Mouse (Mus musculus): ENCODE measurements at regions not wholly inside any gene's neighbourhood (a gene's known extent, or its start where the extent isn't known, plus 50 kb on each side); places are given as distances from the start of the nearest gene placed in this dataset.

DNA sequence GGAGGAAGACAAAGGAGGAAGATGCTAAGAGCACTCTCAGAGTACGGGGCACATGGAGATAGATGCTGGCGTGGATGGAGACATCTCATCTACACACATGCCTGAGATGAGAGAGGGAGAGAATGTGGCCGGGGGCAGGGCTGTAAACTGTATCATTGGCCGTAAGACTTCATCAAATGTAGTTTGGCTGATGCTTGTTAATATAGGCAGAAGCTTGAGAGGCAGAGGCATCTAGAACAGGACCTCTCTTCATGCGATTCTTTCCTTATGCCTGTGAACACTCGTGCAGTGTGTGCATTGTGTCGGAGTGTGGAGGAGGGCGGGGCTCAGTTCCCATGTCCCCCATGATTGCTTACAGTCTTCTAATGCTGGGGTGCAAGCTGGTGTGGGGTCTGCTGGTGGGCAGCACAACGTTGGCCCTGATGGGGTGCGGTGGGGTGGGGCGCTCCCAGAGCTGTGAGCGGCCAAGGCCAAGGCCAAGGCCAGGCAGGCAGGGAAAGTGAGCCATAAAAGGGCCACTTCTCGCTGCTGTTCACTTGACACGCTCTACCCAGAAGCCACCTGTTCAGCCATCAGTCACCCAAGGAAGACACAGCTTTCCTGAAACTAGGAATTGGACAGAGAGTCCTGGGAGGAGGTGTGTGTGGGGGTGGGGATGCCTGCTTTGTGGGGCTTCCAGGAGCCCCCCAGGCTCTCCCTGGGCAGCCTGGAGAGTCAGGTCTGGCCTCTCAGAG lies 51.7 kb upstream of the Casz1 start:
- H3K4me3 ChIP-seq (ENCODE audit: low read depth, low read length), result no peak overlapping the region
- no peak overlapping the region for H3K27ac ChIP-seq (replicated peaks; ENCODE audit: low read depth, low read length)
- H3K9me3 ChIP-seq (replicated peaks; ENCODE audit: control insufficient read depth, low read length), result no peaks in the 10 kb centered on the region
- no peaks in the 10 kb centered on the region for H3K4me1 ChIP-seq (ENCODE audit: control insufficient read depth, insufficient read depth, low read length)
- ATAC-seq (replicated peaks; ENCODE audit: insufficient number of reproducible peaks, low FRiP score, low TSS enrichment, low read depth) (0 out of 2 replicates have a peak, but pooled peaks have one; percentile 19), DNase-seq (ENCODE audit: low spot score) (no peak)
- 84% methylated on average over 14 of the region's 14 CpGs for WGBS
- no peaks in the 10 kb centered on the region; the same call in 1 of the 2 replicates for H3K27me3 ChIP-seq (ENCODE audit: control insufficient read depth, insufficient read depth, low read length)
- no peaks in the 10 kb centered on the region for H3K36me3 ChIP-seq (replicated peaks; ENCODE audit: control insufficient read depth, insufficient read depth, low read depth, low read length)
- H3K4me2 ChIP-seq (ENCODE audit: low read depth, low read length), result no peak overlapping the region
- H3K9ac ChIP-seq (replicated peaks; ENCODE audit: low read length), result no peak overlapping the region

DNA sequence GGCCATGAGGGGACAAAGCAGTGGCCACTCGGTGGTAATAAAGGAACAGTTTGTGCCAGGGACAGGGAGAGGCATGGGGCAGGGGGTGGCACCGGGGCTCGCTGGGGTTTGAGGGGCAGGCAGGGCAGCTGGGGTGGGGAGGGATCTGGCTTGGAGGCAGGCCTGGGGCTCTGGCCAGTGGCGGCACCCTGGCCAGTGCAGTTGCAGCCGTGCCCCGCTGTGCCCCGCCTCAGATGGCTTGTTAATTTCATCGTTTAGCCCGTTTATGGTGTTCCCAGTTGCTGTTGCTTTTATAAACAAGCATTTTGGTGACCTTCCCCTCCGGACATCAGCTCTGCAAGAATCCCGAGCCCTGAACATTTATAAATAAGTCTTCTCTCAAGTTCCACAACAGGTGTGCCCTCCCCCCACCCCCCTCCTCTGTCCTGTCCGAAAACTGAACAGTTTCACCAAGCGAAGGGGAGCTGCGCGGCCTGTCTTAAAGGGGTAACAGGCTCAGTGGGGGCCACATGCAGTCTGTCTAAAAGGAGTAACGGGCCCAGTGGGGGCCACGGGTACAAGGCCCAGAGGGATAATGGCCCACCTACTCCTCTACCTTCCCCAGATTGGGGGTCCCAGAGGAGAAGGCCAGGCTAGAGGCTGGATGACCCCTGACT lies 51.0 kb upstream of the Casz1 start:
- Histone ChIP-seq H3K4me2 (ENCODE audit: low read depth, low read length) (no peak overlapping the region), H3K27me3 (ENCODE audit: control insufficient read depth, insufficient read depth, low read length) (no peaks in the 10 kb centered on the region; the same call in 1 of the 2 replicates), H3K27ac (replicated peaks; ENCODE audit: low read depth, low read length) (no peak overlapping the region)

DNA sequence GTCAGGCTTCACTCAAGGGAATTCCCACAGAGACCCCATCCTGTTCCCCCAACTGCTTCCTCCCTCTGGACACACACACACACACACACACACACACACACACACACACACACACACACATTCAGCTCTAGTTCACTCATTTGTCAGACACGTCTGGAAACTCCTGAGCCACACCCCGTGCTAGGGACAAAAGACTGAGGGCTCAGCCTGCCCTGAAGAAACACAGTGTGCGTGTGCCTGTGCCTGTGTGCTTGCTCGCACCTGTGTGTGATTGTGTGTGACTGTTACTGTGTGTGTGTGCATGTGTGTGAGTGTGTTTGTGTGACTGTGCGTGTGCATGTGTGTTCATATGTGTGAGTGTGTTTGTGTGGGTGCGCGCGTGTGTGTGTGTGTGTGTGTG lies 50.4 kb upstream of the Casz1 start:
- Histone ChIP-seq H3K36me3 (replicated peaks; ENCODE audit: control insufficient read depth, insufficient read depth, low read depth, low read length) (no peaks in the 10 kb centered on the region), H3K9ac (replicated peaks; ENCODE audit: low read length) (no peak overlapping the region), H3K9me3 (replicated peaks; ENCODE audit: control insufficient read depth, low read length) (no peaks in the 10 kb centered on the region), H3K27ac (replicated peaks; ENCODE audit: low read depth, low read length) (no peak overlapping the region), H3K27me3 (ENCODE audit: control insufficient read depth, insufficient read depth, low read length) (no peaks in the 10 kb centered on the region; the same call in 1 of the 2 replicates), H3K4me3 (ENCODE audit: low read depth, low read length) (no peak overlapping the region), H3K4me2 (ENCODE audit: low read depth, low read length) (no peak overlapping the region), H3K4me1 (ENCODE audit: control insufficient read depth, insufficient read depth, low read length) (no peaks in the 10 kb centered on the region)
- DNase-seq (ENCODE audit: low spot score), result no peak
- ATAC-seq (replicated peaks; ENCODE audit: insufficient number of reproducible peaks, low FRiP score, low TSS enrichment, low read depth), result no peak
- 82% methylated on average over 8 of the region's 8 CpGs for WGBS

More for the DNA sequence above, 51.0 kb upstream of the Casz1 start:
- DNase-seq (ENCODE audit: low spot score), result no peak
- no peaks in the 10 kb centered on the region for H3K36me3 ChIP-seq (replicated peaks; ENCODE audit: control insufficient read depth, insufficient read depth, low read depth, low read length)
- 70% methylated on average over 17 of the region's 17 CpGs for WGBS
- no peaks in the 10 kb centered on the region for H3K9me3 ChIP-seq (replicated peaks; ENCODE audit: control insufficient read depth, low read length)
- no peak overlapping the region for H3K4me3 ChIP-seq (ENCODE audit: low read depth, low read length)
- H3K9ac ChIP-seq (replicated peaks; ENCODE audit: low read length), result no peak overlapping the region
- ATAC-seq (replicated peaks; ENCODE audit: insufficient number of reproducible peaks, low FRiP score, low TSS enrichment, low read depth), result no peak
- no peaks in the 10 kb centered on the region for H3K4me1 ChIP-seq (ENCODE audit: control insufficient read depth, insufficient read depth, low read length)

All from embryonic facial prominence, embryonic 11.5 days (tissue).